Mouse (Mus musculus): ENCODE data around the gene Armc9. TPM values are rescaled to one million over a fixed set of nuclear protein-coding genes. Genes with fewer than 3 reads are reported as not detected.

Armc9 gene
- polyA plus RNA-seq, 1 experiment from 2014 or later, result 25.4 TPM

DNA sequence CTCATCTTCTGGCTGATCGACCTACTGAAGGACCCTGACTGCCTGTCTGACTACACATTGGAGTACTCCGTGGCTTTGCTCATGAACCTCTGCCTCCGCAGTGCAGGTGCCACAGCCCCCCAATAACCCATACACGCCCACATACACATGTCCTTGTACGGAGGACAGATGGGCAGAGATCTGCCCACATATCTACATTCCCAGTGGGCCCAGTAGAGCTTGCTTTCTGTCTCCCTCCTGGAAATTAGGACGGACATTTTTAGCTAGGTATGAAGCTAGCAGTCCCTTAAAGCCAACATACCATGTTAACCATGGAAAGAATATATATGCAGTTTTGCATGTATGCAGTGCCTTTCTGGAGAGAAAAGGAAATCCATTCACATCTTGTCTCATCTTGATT lies 43.7 kb downstream of the Armc9 start:
- H3K27me3 ChIP-seq, result no peaks in the 10 kb centered on the region
- H3K9ac ChIP-seq, result no peak overlapping the region
- peaks cover 59% of the 10 kb centered on the region for H3K36me3 ChIP-seq
- H3K9me3 ChIP-seq (replicated peaks), result no peaks in the 10 kb centered on the region
- H3K27ac ChIP-seq (replicated peaks), result no peak overlapping the region
- ATAC-seq (ENCODE audit: insufficient number of reproducible peaks, low FRiP score, low TSS enrichment, low read depth), result no peak
- H3K4me2 ChIP-seq (replicated peaks), result no peak overlapping the region
- no peak overlapping the region for H3K4me3 ChIP-seq (replicated peaks)
- H3K4me1 ChIP-seq, result no peaks in the 10 kb centered on the region
- WGBS, result 86% methylated on average over 6 of the region's 6 CpGs

- 84% methylated on average over 5 of the region's 5 CpGs for WGBS
- Histone ChIP-seq H3K9ac (no peak overlapping the region), H3K27me3 (no peaks in the 10 kb centered on the region), H3K4me2 (replicated peaks) (no peak overlapping the region), H3K36me3 (peaks cover 67% of the 10 kb centered on the region), H3K9me3 (replicated peaks) (no peaks in the 10 kb centered on the region), H3K4me1 (no peaks in the 10 kb centered on the region), H3K4me3 (replicated peaks) (no peak overlapping the region), H3K27ac (replicated peaks) (no peak overlapping the region)
- ATAC-seq (ENCODE audit: insufficient number of reproducible peaks, low FRiP score, low TSS enrichment, low read depth), result no peak
Measured at GRCm38 (mm10) chr1:86199026-86199425, 44.4 kb downstream of the Armc9 start.

GRCm38 (mm10) chr1:86201312-86201711 lies 46.7 kb downstream of the Armc9 start:
- Histone ChIP-seq H3K36me3 (peaks cover 61% of the 10 kb centered on the region), H3K27ac (replicated peaks) (no peak overlapping the region), H3K4me3 (replicated peaks) (no peak overlapping the region), H3K4me2 (replicated peaks) (no peak overlapping the region), H3K9me3 (replicated peaks) (no peaks in the 10 kb centered on the region), H3K9ac (no peak overlapping the region), H3K4me1 (no peaks in the 10 kb centered on the region), H3K27me3 (no peaks in the 10 kb centered on the region)
- ATAC-seq (ENCODE audit: insufficient number of reproducible peaks, low FRiP score, low TSS enrichment, low read depth), result no peak

DNA sequence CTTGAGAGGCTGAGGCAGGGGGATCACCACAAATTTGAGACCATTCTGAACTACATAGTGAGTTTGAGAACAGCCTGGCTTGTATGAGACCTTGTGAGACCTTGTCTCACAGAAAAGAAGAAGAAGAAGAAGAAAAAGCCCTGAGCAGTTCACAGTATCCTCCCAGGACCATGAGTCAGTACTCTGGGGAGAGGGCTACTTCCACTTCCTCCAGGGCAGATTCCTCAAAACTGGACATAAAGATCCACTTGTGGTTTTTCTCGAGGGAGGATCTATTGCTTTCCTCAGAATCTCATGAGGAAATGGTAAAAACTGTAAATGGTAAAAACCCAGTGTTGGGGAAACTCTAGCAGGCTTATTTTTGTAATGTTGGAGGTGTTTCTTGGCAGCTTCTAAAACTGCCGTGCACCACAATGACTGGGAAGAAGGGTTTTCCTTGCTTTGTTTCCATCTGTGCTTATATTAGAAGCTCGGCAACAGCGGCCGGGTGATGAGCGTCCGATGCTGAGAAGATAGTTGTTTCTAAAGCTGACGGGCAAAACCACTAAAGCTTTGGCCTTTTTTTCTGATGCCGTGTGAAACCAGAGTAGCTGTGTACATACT lies 48.1 kb downstream of the Armc9 start:
- H3K36me3 ChIP-seq, result peaks cover 57% of the 10 kb centered on the region
- H3K4me2 ChIP-seq (replicated peaks), result no peak overlapping the region
- H3K9me3 ChIP-seq (replicated peaks), result no peaks in the 10 kb centered on the region
- H3K4me1 ChIP-seq, result no peaks in the 10 kb centered on the region
- ATAC-seq (ENCODE audit: insufficient number of reproducible peaks, low FRiP score, low TSS enrichment, low read depth), result no peak
- peak overlapping the region; percentile 22; the same call in 1 of the 2 replicates for H3K27ac ChIP-seq (replicated peaks)
- no peaks in the 10 kb centered on the region for H3K27me3 ChIP-seq
- no peak overlapping the region for H3K9ac ChIP-seq
- H3K4me3 ChIP-seq (replicated peaks), result no peak overlapping the region
- 73% methylated on average over 9 of the region's 9 CpGs for WGBS

GRCm38 (mm10) chr1:86210676-86211075 lies 56.1 kb downstream of the Armc9 start:
- Histone ChIP-seq H3K4me1 (no peaks in the 10 kb centered on the region), H3K4me3 (replicated peaks) (no peak overlapping the region), H3K27me3 (no peaks in the 10 kb centered on the region), H3K9ac (no peak overlapping the region), H3K4me2 (replicated peaks) (no peak overlapping the region), H3K36me3 (peaks cover 31% of the 10 kb centered on the region), H3K9me3 (replicated peaks) (no peaks in the 10 kb centered on the region), H3K27ac (replicated peaks) (no peak overlapping the region)
- WGBS, result 85% methylated on average over 7 of the region's 7 CpGs
- ATAC-seq (ENCODE audit: insufficient number of reproducible peaks, low FRiP score, low TSS enrichment, low read depth), result no peak

GRCm38 (mm10) chr1:86211498-86211897 lies 56.9 kb downstream of the Armc9 start:
- 96% methylated on average over 1 of the region's 1 CpGs for WGBS
- peaks cover 31% of the 10 kb centered on the region for H3K36me3 ChIP-seq
- H3K4me3 ChIP-seq (replicated peaks), result no peak overlapping the region
- H3K27me3 ChIP-seq, result no peaks in the 10 kb centered on the region
- no peak overlapping the region for H3K4me2 ChIP-seq (replicated peaks)
- no peak for ATAC-seq (ENCODE audit: insufficient number of reproducible peaks, low FRiP score, low TSS enrichment, low read depth)
- H3K9me3 ChIP-seq (replicated peaks), result no peaks in the 10 kb centered on the region
- no peak overlapping the region for H3K9ac ChIP-seq
- H3K27ac ChIP-seq (replicated peaks), result no peak overlapping the region
- no peaks in the 10 kb centered on the region for H3K4me1 ChIP-seq

DNA sequence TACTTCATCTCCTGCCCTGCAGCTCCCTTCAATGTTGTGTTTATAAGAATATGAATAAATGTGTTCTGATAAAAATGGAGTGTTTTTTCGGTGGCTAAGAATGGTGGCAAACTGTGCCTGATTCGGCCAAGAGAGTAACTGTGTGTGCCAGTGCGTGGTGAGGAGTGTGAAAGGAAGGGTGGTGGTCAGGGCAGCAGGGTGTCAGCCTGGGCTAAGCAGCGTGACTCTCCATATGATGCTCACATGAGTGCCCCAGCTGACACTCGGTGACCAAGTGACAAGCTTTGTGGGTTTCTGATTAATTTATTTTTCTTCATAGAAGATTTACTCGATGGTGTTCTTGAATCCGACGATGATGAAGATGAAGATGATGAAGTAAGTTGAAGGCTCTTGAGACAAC lies 58.2 kb downstream of the Armc9 start:
- Histone ChIP-seq H3K27me3 (no peaks in the 10 kb centered on the region), H3K4me1 (no peaks in the 10 kb centered on the region), H3K4me2 (replicated peaks) (no peak overlapping the region), H3K27ac (replicated peaks) (no peak overlapping the region), H3K9me3 (replicated peaks) (no peaks in the 10 kb centered on the region), H3K9ac (no peak overlapping the region), H3K36me3 (peaks cover 31% of the 10 kb centered on the region), H3K4me3 (replicated peaks) (no peak overlapping the region)
- 90% methylated on average over 8 of the region's 8 CpGs for WGBS
- ATAC-seq (ENCODE audit: insufficient number of reproducible peaks, low FRiP score, low TSS enrichment, low read depth), result no peak

DNA sequence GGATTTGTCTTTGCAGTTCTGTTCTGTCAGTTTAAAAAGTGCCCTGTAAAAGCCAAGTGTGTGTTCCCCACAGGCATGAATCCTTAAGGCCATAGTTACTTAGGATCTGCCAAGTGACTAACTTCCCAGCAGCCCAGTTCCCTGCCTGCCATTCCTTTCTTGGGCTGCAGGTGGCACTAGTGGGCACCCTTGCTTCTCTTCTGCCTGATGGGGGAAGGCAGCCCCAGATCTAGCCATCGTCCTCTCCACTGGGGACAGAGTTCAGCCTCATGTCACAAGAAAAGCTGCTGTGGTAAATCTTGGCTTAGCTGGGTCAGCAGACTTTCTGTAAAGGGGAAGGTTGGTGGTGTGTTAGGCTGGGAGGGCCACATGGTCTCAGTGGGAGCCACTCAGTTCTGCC lies 59.6 kb downstream of the Armc9 start:
- Histone ChIP-seq H3K9me3 (replicated peaks) (no peaks in the 10 kb centered on the region), H3K4me1 (no peaks in the 10 kb centered on the region), H3K27ac (replicated peaks) (no peak overlapping the region), H3K4me2 (replicated peaks) (no peak overlapping the region), H3K9ac (no peak overlapping the region), H3K4me3 (replicated peaks) (no peak overlapping the region), H3K27me3 (no peaks in the 10 kb centered on the region), H3K36me3 (peaks cover 28% of the 10 kb centered on the region)
- ATAC-seq (ENCODE audit: insufficient number of reproducible peaks, low FRiP score, low TSS enrichment, low read depth), result no peak
- 0% methylated on average over 1 of the region's 1 CpGs for WGBS

GRCm38 (mm10) chr1:86215297-86215696 lies 60.7 kb downstream of the Armc9 start:
- ATAC-seq (ENCODE audit: insufficient number of reproducible peaks, low FRiP score, low TSS enrichment, low read depth), result no peak
- Histone ChIP-seq H3K4me1 (no peaks in the 10 kb centered on the region), H3K4me2 (replicated peaks) (no peak overlapping the region), H3K27me3 (no peaks in the 10 kb centered on the region), H3K27ac (replicated peaks) (no peak overlapping the region), H3K9me3 (replicated peaks) (no peaks in the 10 kb centered on the region), H3K4me3 (replicated peaks) (no peak overlapping the region), H3K9ac (no peak overlapping the region), H3K36me3 (peaks cover 22% of the 10 kb centered on the region)
- 95% methylated on average over 1 of the region's 1 CpGs for WGBS

GRCm38 (mm10) chr1:86216412-86216811 lies 61.8 kb downstream of the Armc9 start:
- Histone ChIP-seq H3K9me3 (replicated peaks) (no peaks in the 10 kb centered on the region), H3K9ac (no peak overlapping the region), H3K36me3 (peaks cover 17% of the 10 kb centered on the region), H3K4me3 (replicated peaks) (no peak overlapping the region), H3K27me3 (no peaks in the 10 kb centered on the region), H3K4me1 (no peaks in the 10 kb centered on the region), H3K4me2 (replicated peaks) (no peak overlapping the region), H3K27ac (replicated peaks) (no peak overlapping the region)
- 93% methylated on average over 5 of the region's 5 CpGs for WGBS
- no peak for ATAC-seq (ENCODE audit: insufficient number of reproducible peaks, low FRiP score, low TSS enrichment, low read depth)

- no peaks in the 10 kb centered on the region for H3K27me3 ChIP-seq
- H3K9ac ChIP-seq, result no peak overlapping the region
- H3K4me2 ChIP-seq (replicated peaks), result no peak overlapping the region
- ATAC-seq (ENCODE audit: insufficient number of reproducible peaks, low FRiP score, low TSS enrichment, low read depth), result no peak
- no peak overlapping the region for H3K4me3 ChIP-seq (replicated peaks)
- no peaks in the 10 kb centered on the region for H3K9me3 ChIP-seq (replicated peaks)
- H3K27ac ChIP-seq (replicated peaks), result no peak overlapping the region
- no peaks in the 10 kb centered on the region for H3K4me1 ChIP-seq
- 47% methylated on average over 6 of the region's 6 CpGs for WGBS
- H3K36me3 ChIP-seq, result peaks cover 11% of the 10 kb centered on the region
Measured at GRCm38 (mm10) chr1:86217976-86218375, 63.4 kb downstream of the Armc9 start.

DNA sequence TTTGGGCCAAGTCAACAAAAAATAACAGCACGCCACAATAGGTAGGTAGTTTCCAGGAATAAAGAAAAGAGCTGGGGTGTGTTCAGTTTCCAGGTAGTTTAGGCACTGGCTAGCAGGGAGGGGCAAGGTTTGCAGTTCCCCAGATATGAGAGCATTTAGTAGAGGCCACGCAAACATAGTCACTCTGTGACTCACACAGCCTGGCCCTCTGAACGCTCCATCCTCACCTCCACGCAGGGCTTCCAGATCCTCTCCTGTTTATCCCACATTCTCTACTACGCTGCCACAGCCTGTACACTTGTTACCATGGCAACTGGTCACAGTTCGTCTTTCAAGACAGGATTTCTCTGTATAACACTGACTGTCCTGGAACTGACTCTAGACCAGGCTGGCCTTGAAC lies 70.6 kb downstream of the Armc9 start:
- WGBS, result 73% methylated on average over 6 of the region's 6 CpGs
- Histone ChIP-seq H3K4me2 (replicated peaks) (no peak overlapping the region), H3K9me3 (replicated peaks) (no peaks in the 10 kb centered on the region), H3K4me1 (no peaks in the 10 kb centered on the region), H3K9ac (no peak overlapping the region), H3K36me3 (no peaks in the 10 kb centered on the region), H3K27me3 (no peaks in the 10 kb centered on the region), H3K27ac (replicated peaks) (no peak overlapping the region), H3K4me3 (replicated peaks) (no peak overlapping the region)
- ATAC-seq (ENCODE audit: insufficient number of reproducible peaks, low FRiP score, low TSS enrichment, low read depth), result no peak

All from embryonic facial prominence, embryonic 15.5 days (tissue).